Mouse (Mus musculus): Measurements from ENCODE around the gene Speer4c. TPM values are rescaled to one million over a fixed set of nuclear protein-coding genes. Genes with fewer than 3 reads are reported as not detected.
"Not testable (repeated sequence)": the region's sequence is repeated elsewhere in the genome, so short reads cannot be mapped to it uniquely, and the experiment has no call there.

Gene Speer4c
- not detected for total RNA-seq (2021)

GRCm38 (mm10) chr5:15714171-15714570, at the start of gene Speer4c:
Gene Speer4c (minus strand): TSS chr5:15714271.
- intact Hi-C loops (cut with DNase I) = not testable (repeated sequence)

GRCm38 (mm10) chr5:15747478-15748255, 33.6 kb upstream of the Speer4c start:
- DNase-seq (ENCODE audit: low spot score) = no peak

More at GRCm38 (mm10) chr5:15714171-15714570, at the start of gene Speer4c:
- not testable (repeated sequence) for DNase-seq (ENCODE audit: low spot score)

DNA sequence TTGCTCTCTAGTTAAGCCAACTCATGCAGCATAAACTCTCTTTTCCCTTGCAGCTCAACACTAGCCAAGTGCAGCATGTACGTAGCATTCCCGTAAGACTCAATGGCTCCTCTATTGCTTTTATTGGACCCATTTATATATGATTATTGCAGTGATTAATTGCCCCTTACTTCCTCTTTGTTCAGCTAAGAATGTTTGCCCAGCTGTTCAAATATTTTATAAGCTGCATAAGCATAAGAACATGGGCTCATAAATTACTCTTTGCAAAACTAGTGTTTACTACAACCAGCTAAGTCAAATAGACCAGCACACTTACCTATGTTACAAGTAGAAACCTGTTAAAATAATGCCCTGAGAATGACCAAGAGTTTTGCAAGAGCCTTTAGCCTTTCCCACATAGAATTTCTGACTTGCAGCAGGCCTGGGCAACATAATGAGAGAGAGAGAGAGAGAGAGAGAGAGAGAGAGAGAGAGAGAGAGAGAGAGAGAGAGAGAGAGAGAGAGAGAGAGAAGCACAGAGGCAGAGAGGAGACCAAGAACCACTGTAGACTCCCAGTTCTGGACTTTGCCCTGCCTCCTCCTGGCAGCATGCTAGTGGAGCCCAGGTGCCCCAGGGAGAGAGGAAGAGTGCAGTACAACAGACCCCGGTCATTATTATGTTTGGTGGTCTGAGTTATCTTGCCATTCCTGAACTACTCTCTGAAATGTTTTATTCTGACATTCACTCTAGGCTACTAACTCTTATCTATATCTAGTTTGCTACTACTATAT, 20.2 kb upstream of the Speer4c start:
- intact Hi-C loops (cut with DNase I) = no loop called here
- no peak for DNase-seq (ENCODE audit: low spot score)

More at GRCm38 (mm10) chr5:15747478-15748255, 33.6 kb upstream of the Speer4c start:
- intact Hi-C loops (cut with DNase I) = no loop called here

GRCm38 (mm10) chr5:15702891-15703290, 11.2 kb downstream of the Speer4c start:
- intact Hi-C loops (cut with DNase I) = loop anchor here (10.0 kb wide), 1 partner anchor 592 kb away; no protein-coding TSS in a partner anchor
- not testable (repeated sequence) for DNase-seq (ENCODE audit: low spot score)

DNA sequence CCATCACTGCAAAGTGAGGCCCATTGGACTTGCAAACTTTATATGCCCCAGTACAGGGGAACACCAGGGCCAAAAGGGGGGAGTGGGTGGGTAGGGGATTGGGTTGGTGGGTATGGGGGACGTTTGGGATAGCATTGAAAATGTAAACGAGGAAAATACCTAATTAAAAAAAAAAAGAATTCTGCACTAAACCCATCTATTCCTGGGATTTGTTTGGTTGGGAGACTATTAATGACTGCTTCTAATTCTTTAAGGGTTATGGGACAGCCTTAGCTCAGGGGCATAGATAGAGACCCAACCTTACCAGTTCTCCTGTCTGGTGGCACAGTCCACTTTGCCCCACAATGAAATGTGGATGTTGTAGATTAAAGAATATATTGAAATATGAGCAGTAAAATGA, 16.4 kb downstream of the Speer4c start:
- DNase-seq (ENCODE audit: low spot score); intact Hi-C loops (cut with DNase I): not testable (repeated sequence)

GRCm38 (mm10) chr5:15691849-15692248, 22.2 kb downstream of the Speer4c start:
- intact Hi-C loops (cut with DNase I); DNase-seq (ENCODE audit: low spot score): not testable (repeated sequence)

DNA sequence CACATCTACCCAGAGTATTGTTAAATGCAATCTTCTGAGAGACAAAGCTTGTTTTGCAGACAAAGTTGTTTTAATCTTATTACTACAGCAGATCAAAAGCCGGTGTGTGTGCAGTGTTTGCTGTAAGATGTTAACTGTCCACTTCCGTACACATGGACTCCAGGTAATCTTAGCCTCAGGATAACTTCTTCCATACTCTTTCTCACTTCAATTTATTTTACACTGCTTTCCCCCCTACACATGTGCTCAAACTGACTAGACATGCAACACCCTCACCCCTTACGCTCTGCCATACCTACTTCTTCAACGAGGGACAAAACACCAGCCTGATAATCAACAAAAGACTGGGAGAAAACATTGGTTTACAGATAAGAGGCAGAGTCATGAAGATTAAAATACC, 23.2 kb downstream of the Speer4c start:
- intact Hi-C loops (cut with DNase I); DNase-seq (ENCODE audit: low spot score): not testable (repeated sequence)

GRCm38 (mm10) chr5:15689659-15690213, 24.3 kb downstream of the Speer4c start:
- intact Hi-C loops (cut with DNase I); DNase-seq (ENCODE audit: low spot score): not testable (repeated sequence)

- intact Hi-C loops (cut with DNase I); DNase-seq (ENCODE audit: low spot score): not testable (repeated sequence)
These were observed 25.0 kb downstream of the Speer4c start for GRCm38 (mm10) chr5:15688874-15689658.

GRCm38 (mm10) chr5:15681301-15682035, 32.6 kb downstream of the Speer4c start:
- intact Hi-C loops (cut with DNase I); DNase-seq (ENCODE audit: low spot score): not testable (repeated sequence)

GRCm38 (mm10) chr5:15679980-15680949, 33.8 kb downstream of the Speer4c start:
- intact Hi-C loops (cut with DNase I); DNase-seq (ENCODE audit: low spot score): not testable (repeated sequence)

- DNase-seq (ENCODE audit: low spot score); intact Hi-C loops (cut with DNase I): not testable (repeated sequence)
These were observed 35.2 kb downstream of the Speer4c start for GRCm38 (mm10) chr5:15678907-15679306.

- intact Hi-C loops (cut with DNase I); DNase-seq (ENCODE audit: low spot score): not testable (repeated sequence)
These were observed 36.3 kb downstream of the Speer4c start for GRCm38 (mm10) chr5:15677750-15678149.

DNA sequence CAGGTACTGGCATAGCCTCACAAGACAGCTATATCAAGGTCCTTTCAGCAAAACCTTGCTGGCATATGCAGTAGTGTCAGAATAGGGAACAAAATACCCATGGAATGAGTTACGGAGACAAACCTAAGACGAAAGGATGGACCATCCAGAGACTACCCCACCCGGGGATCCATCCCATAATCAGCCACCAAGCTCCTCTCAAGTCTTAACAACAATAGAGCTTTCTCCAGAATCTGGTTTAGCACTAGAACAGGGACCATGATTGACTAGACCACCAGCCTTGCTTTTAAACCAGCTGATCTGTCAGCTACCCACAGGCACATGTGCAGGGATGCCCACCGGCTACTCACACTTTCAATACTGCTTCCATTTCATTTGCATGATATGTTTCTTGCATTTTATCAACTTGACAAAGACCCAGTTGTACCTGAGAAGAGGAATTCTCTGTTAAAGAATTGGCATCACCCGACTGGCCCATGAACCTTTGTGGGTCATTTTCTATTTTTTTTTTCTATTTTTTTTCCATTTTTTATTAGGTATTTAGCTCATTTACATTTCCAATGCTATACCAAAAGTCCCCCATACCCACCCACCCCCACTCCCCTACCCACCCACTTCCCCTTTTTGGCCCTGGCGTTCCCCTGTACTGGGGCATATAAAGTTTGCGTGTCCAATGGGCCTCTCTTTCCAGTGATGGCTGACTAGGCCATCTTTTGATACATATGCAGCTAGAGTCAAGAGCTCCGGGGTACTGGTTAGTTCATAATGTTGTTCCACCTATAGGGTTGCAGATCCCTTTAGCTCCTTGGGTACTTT, 39.4 kb downstream of the Speer4c start:
- intact Hi-C loops (cut with DNase I); DNase-seq (ENCODE audit: low spot score): not testable (repeated sequence)

DNA sequence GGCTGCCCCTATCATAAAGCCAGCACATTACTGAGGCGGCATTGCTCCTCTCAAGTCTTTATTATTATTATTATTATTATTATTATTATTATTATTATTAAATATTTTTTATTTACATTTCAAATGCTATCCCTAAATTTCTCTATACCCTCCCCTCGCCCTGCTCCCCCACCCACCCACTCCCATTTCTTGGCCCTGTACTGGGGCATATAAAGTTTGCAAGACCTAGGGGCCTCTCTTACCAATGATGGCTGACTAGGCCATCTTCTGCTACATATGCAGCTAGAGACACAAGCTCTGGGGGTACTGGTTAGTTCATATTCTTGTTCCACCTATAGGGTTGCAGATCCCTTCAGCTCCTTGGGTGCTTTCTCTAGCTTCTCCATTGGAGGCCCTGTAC, 40.1 kb downstream of the Speer4c start:
- DNase-seq (ENCODE audit: low spot score); intact Hi-C loops (cut with DNase I): not testable (repeated sequence)

- DNase-seq (ENCODE audit: low spot score); intact Hi-C loops (cut with DNase I): not testable (repeated sequence)
These were observed 43.3 kb downstream of the Speer4c start for GRCm38 (mm10) chr5:15670789-15671188.

GRCm38 (mm10) chr5:15663847-15664246, 50.2 kb downstream of the Speer4c start:
- intact Hi-C loops (cut with DNase I); DNase-seq (ENCODE audit: low spot score): not testable (repeated sequence)

Data from heart, postnatal 25 days (tissue).